Mouse (Mus musculus) right cerebral cortex, postnatal 14 days (tissue): ENCODE measurements at regions not wholly inside any gene's neighbourhood (a gene's known extent, or its start where the extent isn't known, plus 50 kb on each side); places are given as distances from the start of the nearest gene placed in this dataset.

Experiments
- DNase-seq: peaks from one replicate; pipeline ENCODE4 v3.0.0; 2022

GRCm38 (mm10) chr6:101585871-101586270, 208.2 kb upstream of the Pdzrn3 start:
- no peak for DNase-seq

- DNase-seq = no peak
These were observed 203.1 kb upstream of the Pdzrn3 start for GRCm38 (mm10) chr6:101580824-101581223.

- no peak for DNase-seq
These were observed 178.4 kb upstream of the Pdzrn3 start for GRCm38 (mm10) chr6:101556096-101556495.

GRCm38 (mm10) chr6:101554965-101555604, 177.4 kb upstream of the Pdzrn3 start:
- DNase-seq = no peak

- DNase-seq = peak; percentile 44
These were observed 173.0 kb upstream of the Pdzrn3 start for GRCm38 (mm10) chr6:101550501-101551268.

- no peak for DNase-seq
These were observed 159.9 kb upstream of the Pdzrn3 start for GRCm38 (mm10) chr6:101537581-101537980.

GRCm38 (mm10) chr6:101534214-101535052, 156.7 kb upstream of the Pdzrn3 start:
- DNase-seq = peak; percentile 11

GRCm38 (mm10) chr6:101532436-101532835, 154.7 kb upstream of the Pdzrn3 start:
- no peak for DNase-seq

- peak; percentile 20 for DNase-seq
These were observed 154.2 kb upstream of the Pdzrn3 start for GRCm38 (mm10) chr6:101531914-101532313.

- no peak for DNase-seq
These were observed 147.4 kb upstream of the Pdzrn3 start for GRCm38 (mm10) chr6:101525129-101525528.

GRCm38 (mm10) chr6:101521316-101521715, 143.6 kb upstream of the Pdzrn3 start:
- no peak for DNase-seq

GRCm38 (mm10) chr6:101520755-101521154, 143.1 kb upstream of the Pdzrn3 start:
- no peak for DNase-seq

- no peak for DNase-seq
These were observed 141.4 kb upstream of the Pdzrn3 start for GRCm38 (mm10) chr6:101518904-101519701.

GRCm38 (mm10) chr6:101517584-101517983, 139.9 kb upstream of the Pdzrn3 start:
- no peak for DNase-seq

- no peak for DNase-seq
These were observed 136.0 kb upstream of the Pdzrn3 start for GRCm38 (mm10) chr6:101513696-101514095.

GRCm38 (mm10) chr6:101502149-101502548, 124.5 kb upstream of the Pdzrn3 start:
- no peak for DNase-seq

GRCm38 (mm10) chr6:101501716-101502115, 124.0 kb upstream of the Pdzrn3 start:
- DNase-seq = no peak

GRCm38 (mm10) chr6:101500202-101500601, 122.5 kb upstream of the Pdzrn3 start:
- no peak for DNase-seq

GRCm38 (mm10) chr6:101488466-101488865, 110.8 kb upstream of the Pdzrn3 start:
- DNase-seq = no peak

GRCm38 (mm10) chr6:101484526-101485287, 107.0 kb upstream of the Pdzrn3 start:
- DNase-seq = peak; percentile 5

- DNase-seq = peak; percentile 13
These were observed 105.2 kb upstream of the Pdzrn3 start for GRCm38 (mm10) chr6:101482635-101483465.
